Mouse (Mus musculus): ENCODE results near the gene Myo9b. TPM values are rescaled to one million over a fixed set of nuclear protein-coding genes. Genes with fewer than 3 reads are reported as not detected.

Myo9b gene
- total RNA-seq (2023): 141 TPM

GRCm38 (mm10) chr8:71272286-71273150 is at the start of gene Myo9b, which contains the start of gene Haus8:
Gene Myo9b, plus strand, starts transcription at chr8:71272714.
Gene Haus8, minus strand, starts transcription at chr8:71272934.

GRCm38 (mm10) chr8:71366771-71367528 is 94.4 kb downstream of the Myo9b start, which contains the start of gene Use1:
Gene Use1, plus strand, starts transcription at chr8:71366848.

DNA sequence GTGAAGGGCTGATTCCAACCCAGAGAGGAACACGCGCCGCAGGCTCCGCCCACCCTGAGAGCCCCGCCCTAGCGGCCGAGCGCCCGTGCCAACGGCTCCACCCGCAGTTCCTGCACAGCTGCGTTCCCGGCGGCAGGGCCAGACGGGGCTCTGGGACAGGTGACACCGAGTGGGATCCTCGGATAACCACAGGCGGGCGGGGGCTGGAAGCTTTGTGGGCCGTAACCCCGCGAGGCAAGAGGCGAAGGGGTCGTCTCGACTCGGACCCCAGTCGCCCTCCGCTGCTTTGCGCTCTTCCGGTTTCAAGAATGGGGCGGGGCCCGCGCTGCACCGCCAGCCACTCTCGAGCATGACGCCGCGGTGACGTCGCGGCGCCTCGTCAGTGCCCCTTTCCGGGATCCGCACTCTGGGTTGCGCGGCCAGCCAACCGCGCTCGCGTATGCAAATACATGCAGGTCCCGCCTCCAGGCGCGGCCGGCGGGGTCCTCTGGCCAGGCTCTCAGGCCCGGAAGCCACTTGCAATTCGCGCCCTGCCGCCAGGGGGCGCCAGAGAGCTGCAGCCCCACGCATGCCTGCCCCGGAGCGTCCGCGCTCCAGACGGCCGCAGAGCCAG is 98.8 kb downstream of the Myo9b start, which contains the start of gene Ocel1:
Ocel1 (plus strand) TSS at position 63 of the 613 bp plus-strand sequence.

GRCm38 (mm10) chr8:71381421-71381970 is 109.0 kb downstream of the Myo9b start, which contains the start of gene Nr2f6:
Gene Nr2f6, minus strand, starts transcription at chr8:71381960.

DNA sequence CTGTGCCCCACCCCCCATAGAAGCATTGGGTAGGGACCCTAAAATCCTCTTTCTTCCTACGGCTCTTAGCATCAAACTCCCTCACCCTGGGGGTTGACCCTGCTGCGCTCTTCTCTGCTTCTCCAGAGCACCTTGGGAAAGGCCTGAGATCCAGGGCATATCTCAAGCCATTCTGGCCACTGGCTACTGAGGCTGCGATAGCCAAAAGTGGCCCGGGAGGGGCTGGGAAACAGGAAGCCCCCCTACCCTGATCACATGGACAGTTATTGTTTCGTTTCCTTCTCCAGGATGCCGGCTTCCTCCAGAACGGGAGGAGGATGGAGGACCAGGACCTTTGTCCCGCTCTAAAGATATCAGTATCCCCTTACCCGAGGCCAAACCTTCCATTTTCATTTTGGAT is 123.1 kb downstream of the Myo9b start, which contains the start of gene Ushbp1:
Ushbp1 (minus strand) TSS at position 174 of the 400 bp plus-strand sequence.

GRCm38 (mm10) chr8:71396639-71397305 is 124.3 kb downstream of the Myo9b start, which contains the start of gene Babam1:
Gene Babam1, plus strand, starts transcription at chr8:71396861.

DNA sequence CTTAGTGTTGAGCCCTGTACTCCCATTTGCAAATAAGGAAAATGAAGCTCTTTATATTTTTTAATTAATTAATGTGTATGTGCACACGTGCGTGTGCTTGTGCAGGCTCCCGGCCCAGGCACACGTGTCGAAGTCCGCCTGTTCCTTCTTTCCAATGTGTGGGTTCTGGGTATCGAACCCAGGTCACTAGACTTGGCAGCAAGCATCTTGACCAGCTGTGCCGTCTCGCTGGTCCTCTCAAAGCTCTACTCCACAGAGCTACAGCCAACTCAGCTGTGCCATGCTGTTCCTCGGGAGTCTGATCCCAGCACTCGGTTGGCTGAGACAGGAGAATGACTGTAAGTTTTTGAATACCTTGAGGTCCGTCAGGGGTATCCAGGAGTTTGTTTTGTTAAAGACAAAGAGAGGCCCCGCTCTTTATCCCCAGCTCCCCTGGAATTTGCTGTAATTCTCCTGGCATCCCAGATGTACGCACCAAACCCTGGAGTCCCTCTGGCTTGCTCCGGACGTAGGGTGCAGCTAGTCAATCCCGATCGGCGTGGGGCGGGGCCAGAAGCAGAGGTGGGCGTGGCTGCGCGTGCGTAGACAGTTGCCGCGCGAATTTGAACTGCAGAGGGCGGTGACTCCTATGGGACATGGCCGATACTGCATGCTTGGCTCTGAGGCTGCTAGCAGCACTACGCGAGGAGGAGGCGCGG is 133.0 kb downstream of the Myo9b start, which contains the start of gene Ankle1:
Ankle1 (plus strand) TSS at position 610 of the 698 bp plus-strand sequence.

Other genes with a start within 250 kb of the Myo9b start
- gene Haus8, start 220 bp downstream of the Myo9b start, total RNA-seq (2023): 29.9 TPM
- gene Use1, start 94.1 kb downstream of the Myo9b start, total RNA-seq (2023): 310 TPM
- gene Ocel1, start 98.6 kb downstream of the Myo9b start, total RNA-seq (2023): 22.3 TPM
- gene Nr2f6, start 109.2 kb downstream of the Myo9b start, total RNA-seq (2023): 4.0 TPM
- gene Ushbp1, start 123.1 kb downstream of the Myo9b start, total RNA-seq (2023): 0.28 TPM
- 109 TPM for gene Babam1, start 124.1 kb downstream of the Myo9b start, total RNA-seq (2023)
- gene Ankle1, start 133.3 kb downstream of the Myo9b start, total RNA-seq (2023): 1.8 TPM
- gene Abhd8, start 190.9 kb downstream of the Myo9b start, total RNA-seq (2023): 76.5 TPM
- gene Mrpl34, start 192.2 kb downstream of the Myo9b start, total RNA-seq (2023): 39.7 TPM
- gene Dda1, start 196.5 kb downstream of the Myo9b start, total RNA-seq (2023): 90.7 TPM
- 24.0 TPM for gene Ano8, start 213.2 kb downstream of the Myo9b start, total RNA-seq (2023)
- 20.5 TPM for gene Gtpbp3, start 215.4 kb downstream of the Myo9b start, total RNA-seq (2023)
- 0.67 TPM for gene Plvap, start 239.0 kb downstream of the Myo9b start, total RNA-seq (2023)

All from CD8-positive naive resting alpha-beta T cell, adult 57 days (primary cell).